Mouse (Mus musculus) 416B (cell line): Measurements from ENCODE around the gene Krt84.

Source experiments
- DNase-seq: peaks from one replicate; pipeline ENCODE4 v3.0.0; 2011; ENCODE audit warnings: low read depth

Gene Krt84

DNA sequence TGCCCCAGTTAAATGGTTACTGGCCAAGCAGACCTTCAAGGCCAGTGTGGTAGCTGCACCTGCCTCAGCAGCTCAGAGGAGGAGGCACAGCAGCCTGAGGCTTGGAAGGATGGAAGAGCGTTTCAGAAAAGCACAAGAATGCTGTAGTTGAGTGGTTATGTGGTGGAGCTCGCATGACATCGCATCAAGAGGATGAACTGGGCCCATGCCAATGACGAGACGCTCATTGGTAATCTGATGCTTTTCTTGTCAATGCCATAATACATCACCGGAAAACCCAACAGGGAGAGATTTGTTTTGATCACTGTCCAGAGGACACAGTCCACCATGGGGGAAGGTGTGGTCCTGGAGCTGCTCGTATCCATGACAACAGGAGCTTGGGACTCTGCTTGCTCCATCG is 37.4 kb downstream of the Krt84 start:
- no peak for DNase-seq

DNA sequence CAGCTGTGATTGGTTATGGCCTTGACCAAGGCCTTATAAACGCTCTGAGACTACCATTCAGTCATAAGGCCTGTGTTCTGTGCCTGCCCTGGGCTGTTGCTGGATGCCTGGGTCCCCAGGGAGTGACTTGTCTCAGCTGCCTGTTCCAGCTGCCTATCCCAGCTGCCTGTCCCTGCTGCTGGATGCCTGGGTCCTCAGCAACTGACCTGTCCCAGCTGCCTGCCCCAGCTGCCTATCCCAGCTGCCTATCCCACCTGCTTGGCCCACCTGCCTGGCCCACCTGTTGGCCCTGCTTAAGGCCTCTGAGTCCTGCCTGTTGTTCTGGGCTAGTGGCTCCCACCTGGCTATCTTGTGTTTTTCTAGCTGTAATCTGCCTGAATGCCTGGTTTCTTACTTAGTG is 38.4 kb downstream of the Krt84 start:
- no peak for DNase-seq

DNA sequence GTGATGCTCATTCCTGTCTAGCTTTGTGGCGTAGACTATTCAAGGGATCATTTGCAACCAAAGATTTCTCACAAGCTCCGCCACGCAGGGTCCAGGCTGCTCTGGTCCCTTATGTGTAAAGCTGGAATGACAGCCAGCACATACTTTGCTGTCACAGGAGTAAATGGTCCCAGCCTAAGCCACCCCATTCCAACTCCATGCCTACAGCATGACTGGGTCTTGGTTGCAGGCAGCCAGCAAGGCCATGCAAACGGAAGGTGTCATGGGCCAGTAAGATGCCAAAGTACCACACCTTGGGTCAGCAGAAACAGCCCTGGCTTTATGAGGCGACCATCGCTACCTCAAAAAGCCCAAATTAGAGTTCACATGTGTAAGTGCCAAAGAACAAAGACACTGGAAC is 38.9 kb downstream of the Krt84 start:
- DNase-seq = no peak

DNA sequence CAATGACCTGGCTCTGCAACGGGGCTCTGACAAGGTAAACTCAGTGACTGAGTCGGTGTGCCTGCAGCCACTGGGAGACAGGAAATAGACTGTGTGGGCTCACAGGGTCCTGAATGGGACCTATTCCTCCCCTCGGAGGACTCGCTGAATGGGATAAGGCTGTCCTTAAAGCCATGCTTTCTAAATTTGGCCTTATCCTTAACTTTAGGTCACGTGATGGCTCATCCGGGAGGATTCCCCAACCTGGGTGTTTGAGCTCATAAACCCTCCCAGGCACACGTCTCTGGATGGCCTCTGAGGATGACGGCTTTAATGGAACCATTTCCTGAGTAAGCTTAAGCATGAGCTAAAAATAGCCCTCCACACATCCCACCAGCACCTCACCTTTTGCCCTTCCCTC is 39.9 kb downstream of the Krt84 start:
- no peak for DNase-seq

DNA sequence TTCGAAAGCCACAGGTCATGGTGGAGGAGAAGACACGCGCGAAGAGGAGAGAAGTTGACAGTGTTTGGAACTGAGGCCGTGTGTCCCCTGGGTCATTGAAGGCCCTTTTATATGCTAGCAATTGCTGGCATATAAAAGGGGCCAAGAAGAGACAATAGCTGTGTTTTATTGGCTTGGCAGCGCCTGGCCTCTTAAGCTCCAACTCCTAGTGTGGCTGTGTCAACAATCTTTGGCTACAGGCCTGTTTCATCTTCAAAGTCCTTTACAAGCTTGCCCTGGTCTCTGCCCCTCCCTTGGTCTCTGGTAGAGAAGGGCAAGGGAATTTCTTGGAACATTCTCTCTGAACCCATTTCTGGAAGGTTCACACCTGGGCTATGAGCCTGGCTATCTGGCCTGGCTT is 41.2 kb downstream of the Krt84 start, which contains the start of gene Krt83:
Krt83 (minus strand) TSS at position 82 of the 400 bp plus-strand sequence.
- no peak for DNase-seq

DNA sequence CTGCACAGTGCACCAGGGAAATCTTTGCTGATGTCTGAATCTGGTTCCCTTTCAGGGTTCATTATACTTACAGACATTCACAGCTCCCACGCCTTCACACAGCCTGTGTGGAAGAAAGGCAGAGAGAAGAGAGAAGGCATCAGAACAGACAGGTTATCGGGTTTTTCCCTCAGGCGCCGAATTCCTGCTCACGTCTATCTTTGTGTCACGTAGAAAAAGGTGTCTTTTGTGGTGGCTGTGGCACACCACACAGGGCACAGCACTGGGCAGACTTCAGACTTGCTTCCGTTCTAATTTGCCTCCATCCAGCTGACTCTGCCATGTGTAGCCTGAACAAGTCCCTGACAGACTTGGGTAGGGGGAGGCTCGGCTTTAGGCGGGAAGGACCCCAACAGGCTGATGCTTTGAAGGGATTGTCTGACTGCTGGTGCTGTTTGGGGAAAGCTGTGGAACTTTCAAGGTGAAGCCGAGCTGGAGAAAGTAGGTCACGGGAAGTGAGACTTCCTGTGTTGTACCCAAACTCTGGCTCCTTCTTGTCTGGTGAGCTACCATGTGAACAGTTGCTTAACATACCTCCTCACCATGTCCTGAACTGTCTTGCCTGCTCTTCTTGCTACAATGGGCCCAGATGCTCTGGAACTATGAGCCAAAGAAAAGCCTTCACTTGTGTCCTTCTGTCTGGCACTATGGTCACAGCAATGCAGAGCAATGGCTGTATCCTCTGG is 46.5 kb downstream of the Krt84 start:
- peak; percentile 43 for DNase-seq

DNA sequence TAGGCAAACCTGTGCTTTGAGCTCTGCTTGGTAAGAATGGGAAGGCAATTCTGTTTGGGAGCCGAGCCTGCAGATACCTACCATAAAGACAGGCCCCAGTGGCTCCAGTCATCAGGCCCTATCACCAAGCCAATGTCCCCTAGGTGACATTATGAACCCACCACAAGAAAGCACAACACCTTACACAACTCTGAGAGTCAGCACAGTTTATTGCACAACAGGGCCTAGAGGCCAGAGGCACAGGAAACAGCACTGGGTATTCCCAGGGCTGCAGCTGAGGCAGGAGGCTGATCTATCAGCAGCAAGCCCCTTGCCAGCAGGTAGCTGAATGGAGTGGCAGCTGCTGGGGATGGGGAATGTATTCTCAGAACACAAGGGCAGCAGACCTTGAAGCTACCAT is 47.7 kb downstream of the Krt84 start:
- DNase-seq = peak; percentile 62

DNA sequence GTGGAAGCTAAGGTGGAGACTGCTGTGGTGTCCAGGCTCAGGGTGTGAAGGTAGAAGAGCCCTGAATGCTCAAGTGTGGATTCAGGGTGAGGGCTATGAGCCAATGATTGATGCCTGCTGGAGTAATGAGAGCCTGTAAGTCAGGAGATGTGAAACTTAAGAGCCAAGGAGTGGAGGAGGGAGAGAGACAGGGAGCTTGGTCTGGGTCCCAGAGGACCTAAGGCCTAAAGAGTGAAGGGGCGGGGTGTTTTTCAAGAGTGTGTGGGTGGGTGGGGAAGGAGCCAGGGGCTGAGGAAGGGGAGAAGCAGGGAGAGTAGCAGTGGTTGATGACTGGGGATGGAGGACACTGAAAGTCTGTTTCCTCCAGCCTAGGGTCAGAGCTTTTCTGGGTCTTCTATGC is 49.0 kb downstream of the Krt84 start:
- DNase-seq = no peak

DNA sequence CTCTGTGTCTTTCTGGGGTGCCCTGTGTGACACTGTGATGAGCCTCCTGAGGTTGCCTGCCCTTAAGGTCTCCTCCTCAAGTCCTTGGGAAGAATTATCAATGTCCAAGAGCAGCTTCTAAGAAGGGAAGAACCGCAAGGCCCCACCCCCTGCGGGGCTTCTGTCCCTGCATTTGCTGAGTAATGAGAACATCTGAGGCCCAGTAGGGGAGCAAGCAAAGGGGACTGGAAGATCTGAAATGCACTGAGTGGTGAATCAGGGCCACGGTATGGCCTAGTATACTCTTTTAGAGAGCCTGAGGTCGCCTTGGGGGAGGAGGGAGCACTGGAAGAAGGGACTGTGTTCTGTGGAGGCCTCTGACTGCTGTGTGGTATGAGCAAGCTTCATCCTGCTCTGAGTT is 50.6 kb downstream of the Krt84 start:
- no peak for DNase-seq

DNA sequence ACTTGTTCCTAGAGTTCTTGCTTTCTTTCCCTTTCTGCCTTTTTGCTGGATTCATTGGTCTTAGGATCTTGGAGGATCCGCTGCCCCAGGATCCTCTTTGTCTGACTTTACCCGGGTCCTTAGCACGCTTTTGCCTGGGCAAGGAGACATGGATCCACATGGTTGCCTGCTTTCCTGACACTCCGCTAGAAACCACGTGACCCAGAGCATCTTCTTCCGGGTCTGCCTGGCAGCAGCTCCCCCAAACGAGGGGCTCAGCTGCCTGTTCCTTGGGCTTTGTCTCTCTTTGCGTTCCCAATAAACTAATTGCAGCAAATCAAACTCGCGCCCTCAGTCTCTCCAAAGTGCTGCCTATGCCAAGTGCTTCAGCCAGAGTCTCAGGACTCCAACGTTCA is 53.0 kb downstream of the Krt84 start:
- no peak for DNase-seq

DNA sequence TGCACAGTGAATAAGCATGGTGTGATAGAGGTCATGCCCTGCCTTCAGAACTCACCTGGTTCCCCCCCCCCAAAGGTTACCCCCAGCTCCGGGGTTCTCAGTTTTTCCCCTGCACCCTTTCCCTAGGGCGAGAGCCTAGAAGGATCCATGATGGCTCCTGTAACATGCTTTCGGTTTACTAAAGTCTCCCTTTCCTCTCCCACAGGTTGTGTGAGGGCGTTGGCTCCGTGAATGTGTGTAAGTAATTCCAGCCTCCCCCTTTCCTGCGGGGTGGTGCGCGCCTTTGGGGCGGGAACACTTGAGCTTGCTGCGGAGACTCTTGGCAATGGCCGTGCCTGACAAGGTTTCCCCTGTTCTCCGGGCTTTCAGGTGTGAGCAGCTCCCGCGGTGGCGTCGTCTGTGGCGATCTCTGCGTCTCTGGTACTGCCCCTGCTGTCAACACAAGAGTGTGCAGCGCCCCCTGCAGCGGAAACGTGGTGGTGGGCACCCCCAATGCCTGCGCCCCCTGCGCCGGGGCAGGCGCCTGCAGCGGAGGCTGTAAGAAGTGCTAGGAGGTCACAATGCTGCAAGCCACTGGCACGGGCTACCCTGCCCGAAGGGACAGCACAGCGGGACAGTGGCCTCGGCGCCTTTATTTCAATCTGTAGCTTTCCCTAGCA is 53.5 kb downstream of the Krt84 start:
- no peak for DNase-seq
